Mouse (Mus musculus): Measurements from ENCODE around the gene Strn3. TPM values are rescaled to one million over a fixed set of nuclear protein-coding genes. Genes with fewer than 3 reads are reported as not detected.
"Not testable (repeated sequence)": the region's sequence is repeated elsewhere in the genome, so short reads cannot be mapped to it uniquely, and the experiment has no call there.

The Strn3 gene
- polyA plus RNA-seq, 1 experiment = not detected

DNA sequence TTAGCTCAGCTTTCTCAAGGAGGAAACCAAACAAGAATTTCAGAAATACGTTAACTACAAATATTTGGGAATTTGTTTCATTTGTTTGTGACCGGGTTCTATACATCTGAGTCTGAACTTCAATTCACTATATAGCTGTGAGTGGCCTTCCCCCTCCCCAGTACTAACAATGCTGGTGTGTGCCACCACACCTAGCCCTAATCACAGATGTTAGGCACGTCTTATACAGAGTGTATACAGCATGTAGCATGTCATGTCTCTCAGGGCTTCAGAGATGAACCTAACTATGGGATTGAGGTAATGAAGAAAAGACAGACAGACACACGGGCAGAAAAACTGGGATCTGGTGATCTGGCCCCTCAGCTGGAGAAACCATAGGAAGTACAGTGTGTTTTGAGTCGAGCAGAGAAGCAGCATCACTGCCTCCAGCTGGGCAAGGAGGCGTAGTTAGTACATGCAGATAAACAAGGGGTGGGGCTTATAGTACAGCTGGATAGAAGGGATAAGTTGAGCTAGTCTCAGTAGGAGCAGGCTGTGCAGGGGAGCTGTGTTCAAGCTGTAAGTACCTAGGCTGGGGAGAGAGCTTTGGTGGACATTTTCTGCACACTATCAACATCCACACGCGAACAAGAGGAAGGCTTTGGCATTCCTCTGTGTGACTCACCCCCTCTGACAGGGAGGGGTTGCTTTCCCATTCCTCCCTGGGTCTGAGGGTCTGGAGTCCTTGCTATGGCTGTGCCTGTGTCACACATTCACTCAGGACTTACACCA is 8.1 kb upstream of the Strn3 start:
- Histone ChIP-seq H3K4me3 (ENCODE audit: insufficient read depth, low read depth, low read length) (no peak overlapping the region), H3K27ac (ENCODE audit: insufficient read depth, low read depth, low read length) (no peak overlapping the region), H3K4me1 (ENCODE audit: control insufficient read depth, insufficient read depth, low read length) (peaks cover 2% of the 10 kb centered on the region; the same call in 1 of the 2 replicates)
- WGBS = 38% methylated on average over 8 of the region's 8 CpGs
- no peak for TF ChIP-seq CTCF (IDR thresholded peaks at IDR 0.05; ENCODE audit: insufficient read depth, low read depth, low read length)
- TF ChIP-seq POLR2A (IDR thresholded peaks at IDR 0.05; ENCODE audit: insufficient read depth, low read depth, low read length) = no peak

DNA sequence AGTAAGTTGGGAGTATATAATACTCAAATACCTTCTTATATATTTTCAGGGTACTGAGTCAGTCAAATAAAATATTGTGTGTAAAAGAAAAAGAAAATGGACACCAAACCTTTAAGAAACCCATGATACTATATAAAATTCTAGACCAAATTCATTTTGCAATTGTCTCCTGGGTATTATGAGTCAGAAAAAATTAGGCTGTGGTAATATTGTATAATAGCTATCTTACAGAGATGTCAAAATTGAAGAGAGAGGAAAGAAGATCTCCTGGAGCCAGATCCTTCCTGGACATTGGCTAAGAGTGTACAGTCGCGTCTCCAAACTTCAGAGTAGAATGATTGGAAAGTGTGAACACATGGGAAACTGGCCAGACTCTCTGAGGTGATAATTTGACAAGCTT is 4.5 kb upstream of the Strn3 start:
- WGBS = 75% methylated on average over 2 of the region's 2 CpGs
- H3K4me1 ChIP-seq (ENCODE audit: control insufficient read depth, insufficient read depth, low read length) = peaks cover 4% of the 10 kb centered on the region; the same call in 1 of the 2 replicates
- TF ChIP-seq POLR2A (IDR thresholded peaks at IDR 0.05; ENCODE audit: insufficient read depth, low read depth, low read length) (no peak), CTCF (IDR thresholded peaks at IDR 0.05; ENCODE audit: insufficient read depth, low read depth, low read length) (no peak)
- H3K27ac ChIP-seq (ENCODE audit: insufficient read depth, low read depth, low read length) = no peak overlapping the region
- no peak overlapping the region for H3K4me3 ChIP-seq (ENCODE audit: insufficient read depth, low read depth, low read length)

DNA sequence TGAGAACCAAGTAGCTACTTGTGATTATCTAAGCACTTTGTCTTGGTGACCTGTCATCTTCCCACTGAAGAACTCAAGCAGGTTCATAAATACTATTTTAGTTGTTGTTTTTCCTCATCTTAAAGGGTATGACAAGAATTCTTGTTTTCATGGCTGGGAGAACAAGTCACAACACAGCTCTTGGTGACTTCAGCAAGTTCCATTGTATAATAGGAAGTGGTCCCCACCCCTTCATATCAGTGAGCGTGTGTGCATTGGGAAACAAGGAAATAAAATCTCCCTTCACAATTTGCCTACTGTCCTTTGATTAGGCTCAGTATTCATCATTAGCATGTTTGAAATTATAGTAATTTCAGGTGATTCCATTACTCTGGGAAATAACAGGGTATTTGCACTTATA is 3.3 kb upstream of the Strn3 start:
- no peak overlapping the region for H3K4me3 ChIP-seq (ENCODE audit: insufficient read depth, low read depth, low read length)
- no peak overlapping the region for H3K27ac ChIP-seq (ENCODE audit: insufficient read depth, low read depth, low read length)
- no peak for TF ChIP-seq CTCF (IDR thresholded peaks at IDR 0.05; ENCODE audit: insufficient read depth, low read depth, low read length)
- no peak for TF ChIP-seq POLR2A (IDR thresholded peaks at IDR 0.05; ENCODE audit: insufficient read depth, low read depth, low read length)
- H3K4me1 ChIP-seq (ENCODE audit: control insufficient read depth, insufficient read depth, low read length) = peaks cover 4% of the 10 kb centered on the region; the same call in 1 of the 2 replicates
- 76% methylated on average over 1 of the region's 1 CpGs for WGBS

DNA sequence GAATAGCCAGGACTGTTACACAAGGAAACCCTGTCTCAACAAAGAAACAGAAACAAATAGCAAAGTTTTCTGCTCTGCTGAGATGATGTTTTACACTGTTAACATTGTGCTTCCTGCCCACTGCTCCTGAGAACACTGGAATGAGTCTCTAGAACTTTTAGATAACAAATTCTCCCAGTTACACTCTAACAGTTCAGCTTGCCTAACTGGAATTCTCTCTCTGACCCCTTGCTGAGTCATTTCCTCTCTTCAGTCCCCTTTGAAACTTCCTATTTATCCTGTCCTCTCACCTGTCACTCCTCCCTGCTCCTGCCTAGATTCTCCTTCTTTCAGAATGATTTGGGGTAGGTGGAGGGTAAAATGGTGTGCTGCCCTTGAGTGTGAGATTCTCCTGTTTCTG is 2.4 kb upstream of the Strn3 start:
- H3K4me1 ChIP-seq (ENCODE audit: control insufficient read depth, insufficient read depth, low read length) = peaks cover 4% of the 10 kb centered on the region; the same call in 1 of the 2 replicates

DNA sequence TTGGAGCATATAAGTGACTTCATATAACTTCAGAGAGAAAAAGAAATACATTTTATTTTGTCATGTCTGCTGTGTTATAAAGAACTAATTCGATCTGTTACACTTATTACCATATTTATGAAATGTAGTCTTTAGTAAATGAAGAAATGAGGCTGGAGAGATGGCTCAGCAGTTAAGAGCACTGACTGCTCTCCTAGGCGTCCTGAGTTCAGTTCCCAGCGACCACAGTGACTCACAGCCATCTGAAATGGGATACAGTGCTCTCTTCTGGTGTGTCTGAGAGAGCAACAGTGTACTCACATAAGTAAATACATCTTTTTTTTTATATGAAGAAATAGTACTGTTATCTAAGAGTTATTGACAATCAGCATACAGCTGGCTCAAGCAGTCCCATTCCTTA is 1.7 kb upstream of the Strn3 start:
- Histone ChIP-seq H3K4me3 (ENCODE audit: insufficient read depth, low read depth, low read length) (no peak overlapping the region), H3K4me1 (ENCODE audit: control insufficient read depth, insufficient read depth, low read length) (peaks cover 8% of the 10 kb centered on the region; the same call in 1 of the 2 replicates), H3K27ac (ENCODE audit: insufficient read depth, low read depth, low read length) (no peak overlapping the region)
- no peak for TF ChIP-seq CTCF (IDR thresholded peaks at IDR 0.05; ENCODE audit: insufficient read depth, low read depth, low read length)
- TF ChIP-seq POLR2A (IDR thresholded peaks at IDR 0.05; ENCODE audit: insufficient read depth, low read depth, low read length) = no peak
- 83% methylated on average over 3 of the region's 3 CpGs for WGBS

More for the DNA sequence above, 2.4 kb upstream of the Strn3 start:
- Histone ChIP-seq H3K27ac (ENCODE audit: insufficient read depth, low read depth, low read length) (no peak overlapping the region), H3K4me3 (ENCODE audit: insufficient read depth, low read depth, low read length) (no peak overlapping the region)
- TF ChIP-seq CTCF (IDR thresholded peaks at IDR 0.05; ENCODE audit: insufficient read depth, low read depth, low read length) = no peak
- no peak for TF ChIP-seq POLR2A (IDR thresholded peaks at IDR 0.05; ENCODE audit: insufficient read depth, low read depth, low read length)

DNA sequence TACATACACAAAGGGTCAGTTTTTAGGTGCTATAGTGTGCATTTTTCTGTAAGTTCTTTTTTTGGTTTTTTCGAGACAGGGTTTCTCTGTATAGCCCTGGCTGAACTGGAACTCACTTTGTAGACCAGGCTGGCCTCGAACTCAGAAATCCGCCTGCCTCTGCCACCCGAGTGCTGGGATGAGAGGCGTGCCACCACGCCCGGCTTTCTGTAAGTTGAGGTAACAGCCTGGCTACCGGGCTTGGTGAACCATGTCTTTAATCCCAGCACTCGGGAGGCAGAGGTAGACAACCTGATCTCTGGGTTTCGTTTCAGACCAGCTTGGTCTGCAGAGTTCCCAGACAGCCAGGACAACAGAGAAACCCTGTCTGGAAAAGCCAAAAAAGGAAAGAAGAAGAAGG is 1.2 kb upstream of the Strn3 start:
- WGBS = 82% methylated on average over 10 of the region's 10 CpGs
- H3K4me3 ChIP-seq (ENCODE audit: insufficient read depth, low read depth, low read length); H3K4me1 ChIP-seq (ENCODE audit: control insufficient read depth, insufficient read depth, low read length): not testable (repeated sequence)

DNA sequence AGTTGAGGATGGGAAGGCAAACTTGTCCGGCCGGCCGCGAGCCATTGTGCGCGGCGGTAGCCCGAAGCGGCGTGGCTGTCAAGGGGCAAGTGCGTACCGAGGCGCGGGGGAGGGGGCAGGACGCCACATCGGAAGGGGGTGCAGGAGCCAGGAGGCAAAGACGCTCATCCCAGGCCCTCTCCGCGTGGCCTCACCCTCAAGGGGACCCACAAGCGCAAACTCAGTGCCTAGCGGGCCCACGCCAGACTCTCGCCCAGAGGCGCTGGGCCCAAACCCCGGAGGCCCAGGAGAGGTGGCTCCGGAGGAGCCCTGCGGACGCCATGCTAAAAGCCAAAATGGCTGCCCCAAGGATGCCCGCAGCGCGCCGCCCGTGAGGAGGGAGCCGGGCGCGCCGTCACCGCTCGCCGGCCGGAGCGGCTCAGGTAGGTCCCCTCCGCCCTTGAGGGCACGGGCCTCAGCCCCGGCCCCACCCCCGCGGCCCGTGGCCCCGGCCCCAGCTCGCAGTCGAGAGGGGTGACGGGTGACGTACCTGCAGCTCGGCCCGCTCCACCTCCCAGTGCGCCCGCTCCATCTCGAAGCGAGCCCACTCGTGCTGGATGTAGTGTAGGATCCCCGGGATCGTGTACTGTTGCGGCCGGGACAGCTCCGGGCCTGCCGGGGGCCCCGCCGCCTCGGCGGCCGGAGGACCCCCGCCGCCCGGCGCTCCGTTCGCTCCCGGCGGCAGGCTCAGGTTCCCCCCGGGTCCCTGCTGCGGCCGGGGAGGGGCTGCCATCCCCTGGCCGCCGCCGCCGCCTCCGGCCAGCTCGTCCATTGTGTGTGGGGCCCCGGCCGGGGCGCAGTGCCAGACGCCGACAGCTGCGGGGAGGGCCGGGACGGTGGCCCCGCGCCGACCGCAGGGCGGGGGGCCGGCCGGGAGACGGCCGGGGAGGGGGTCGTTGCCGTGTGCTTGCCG is 528 bp downstream of the Strn3 start, which contains the start of gene Ap4s1:
Gene Ap4s1 (plus strand): TSS at position 141 of the 952 bp plus-strand sequence.
- peaks cover 8% of the 10 kb centered on the region; the same call in 1 of the 2 replicates for H3K4me1 ChIP-seq (ENCODE audit: control insufficient read depth, insufficient read depth, low read length)
- H3K27ac ChIP-seq (ENCODE audit: insufficient read depth, low read depth, low read length) = peak within 1 kb of the TSS; percentile 100
- peak within 1 kb of the TSS; percentile 100 for H3K4me3 ChIP-seq (ENCODE audit: insufficient read depth, low read depth, low read length)
- under 1% methylated on average over 108 of the region's 108 CpGs for WGBS
- no peak; the same call in 1 of the 2 replicates for TF ChIP-seq POLR2A (IDR thresholded peaks at IDR 0.05; ENCODE audit: insufficient read depth, low read depth, low read length)
- TF ChIP-seq CTCF (IDR thresholded peaks at IDR 0.05; ENCODE audit: insufficient read depth, low read depth, low read length) = no peak

More for the DNA sequence above, 1.2 kb upstream of the Strn3 start:
- not testable (repeated sequence) for H3K27ac ChIP-seq (ENCODE audit: insufficient read depth, low read depth, low read length)

DNA sequence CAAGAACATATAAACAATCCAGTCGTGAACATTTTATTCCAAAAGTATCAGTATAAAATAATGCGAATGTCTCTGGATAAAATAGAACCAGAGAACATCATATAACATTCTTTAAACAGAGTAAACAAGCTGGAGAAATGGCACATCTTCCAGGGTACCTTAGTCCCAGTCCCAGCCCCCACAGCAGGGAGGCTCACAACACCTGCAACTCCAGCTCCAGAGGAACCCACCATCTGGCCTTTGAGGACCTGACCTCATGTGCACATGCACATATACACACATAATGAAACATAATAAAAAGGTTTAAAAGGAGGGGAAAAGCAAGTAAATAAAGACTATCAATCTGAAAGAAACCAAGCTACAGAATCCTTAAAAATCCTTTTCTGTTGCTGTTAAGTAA is 3.2 kb downstream of the Strn3 start:
- Histone ChIP-seq H3K4me3 (ENCODE audit: insufficient read depth, low read depth, low read length) (no peak overlapping the region), H3K4me1 (ENCODE audit: control insufficient read depth, insufficient read depth, low read length) (peaks cover 8% of the 10 kb centered on the region; the same call in 1 of the 2 replicates), H3K27ac (ENCODE audit: insufficient read depth, low read depth, low read length) (no peak overlapping the region)
- 81% methylated on average over 2 of the region's 2 CpGs for WGBS
- TF ChIP-seq CTCF (IDR thresholded peaks at IDR 0.05; ENCODE audit: insufficient read depth, low read depth, low read length) (no peak), POLR2A (IDR thresholded peaks at IDR 0.05; ENCODE audit: insufficient read depth, low read depth, low read length) (no peak)

DNA sequence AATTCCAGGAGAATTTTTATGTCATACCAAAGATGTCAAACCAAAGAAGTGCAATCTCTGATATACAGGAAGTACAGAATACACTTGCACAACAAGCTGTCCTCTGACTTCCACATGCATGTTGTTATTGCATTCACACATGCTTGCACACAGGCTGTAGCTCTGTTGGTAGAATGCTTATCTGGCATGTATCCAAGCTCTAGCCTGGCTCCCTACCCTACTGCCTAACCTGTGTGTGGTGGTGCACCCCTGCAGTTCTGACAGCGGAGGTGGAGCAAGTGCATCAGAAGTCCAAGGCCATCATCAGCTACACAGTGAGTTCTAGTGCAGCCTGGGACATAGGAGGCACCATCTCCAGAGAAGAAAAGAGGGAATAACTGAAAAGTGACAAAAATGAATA is 12.9 kb downstream of the Strn3 start:
- 56% methylated on average over 1 of the region's 1 CpGs for WGBS
- Histone ChIP-seq H3K27ac (ENCODE audit: insufficient read depth, low read depth, low read length) (no peak overlapping the region), H3K4me3 (ENCODE audit: insufficient read depth, low read depth, low read length) (no peak overlapping the region), H3K4me1 (ENCODE audit: control insufficient read depth, insufficient read depth, low read length) (peaks cover 5% of the 10 kb centered on the region; the same call in 1 of the 2 replicates)
- TF ChIP-seq POLR2A (IDR thresholded peaks at IDR 0.05; ENCODE audit: insufficient read depth, low read depth, low read length) (no peak), CTCF (IDR thresholded peaks at IDR 0.05; ENCODE audit: insufficient read depth, low read depth, low read length) (no peak)

All from olfactory bulb, adult 2 months (tissue).